Mouse (Mus musculus) MEL (cell line): ENCODE measurements at regions not wholly inside any gene's neighbourhood (a gene's known extent, or its start where the extent isn't known, plus 50 kb on each side); places are given as distances from the start of the nearest gene placed in this dataset.

Experiments used
- DNase-seq: peaks from one replicate; pipeline ENCODE4 v3.0.0; 2011; ENCODE audit warnings: low read depth, low spot score
- H3K27ac ChIP-seq: 2 replicates; pipeline ENCODE4 v1.5.1; 2012; ENCODE audit warnings: low read depth, mild to moderate bottlenecking, control low read depth, low read length, moderate library complexity; ENCODE audit not compliant: control insufficient read depth
- H3K27me3 ChIP-seq, 2 experiments: fragments of 150-350 bp in 1 of 2; sonication (generic) in 1 of 2; 2 replicates each; pipeline ENCODE4 v1.6.1; 2012; ENCODE audit warnings: low read length in 2 of 2, mild to moderate bottlenecking in 2 of 2, improper control_type of control experiment in 1 of 2, moderate library complexity in 1 of 2; ENCODE audit not compliant: insufficient read depth in 2 of 2, control insufficient read depth in 1 of 2
- H3K36me3 ChIP-seq, 2 experiments: 2 replicates each; pipeline ENCODE4 v1.6.1; 2012 to 2014; ENCODE audit warnings: low read length in 2 of 2, improper control_type of control experiment in 1 of 2, inconsistent platforms in 1 of 2, mild to moderate bottlenecking in 1 of 2; ENCODE audit not compliant: insufficient read depth in 2 of 2, control insufficient read depth in 1 of 2
- H3K4me1 ChIP-seq, 2 experiments: fragments of 150-350 bp in 1 of 2; sonication (generic) in 1 of 2; 2 replicates each; pipeline ENCODE4 v1.6.1; 2012; ENCODE audit warnings: low read length in 2 of 2, improper control_type of control experiment in 1 of 2, mild to moderate bottlenecking in 1 of 2; ENCODE audit not compliant: insufficient read depth in 2 of 2, control insufficient read depth in 1 of 2
- H3K4me3 ChIP-seq, 2 experiments: fragments of 150-350 bp in 1 of 2; sonication (generic) in 1 of 2; 2 replicates each; pipeline ENCODE4 v1.5.1; 2012; ENCODE audit warnings: low read depth in 2 of 2, low read length in 2 of 2, mild to moderate bottlenecking in 2 of 2, moderate library complexity in 2 of 2, control low read depth in 1 of 2, improper control_type of control experiment in 1 of 2; ENCODE audit not compliant: control insufficient read depth in 1 of 2, insufficient read depth in 1 of 2
- H3K79me2 ChIP-seq: 2 replicates; pipeline ENCODE4 v1.6.1; 2012; ENCODE audit warnings: mild to moderate bottlenecking, low read length, moderate library complexity; ENCODE audit not compliant: control insufficient read depth, poor library complexity, insufficient read depth
- H3K9ac ChIP-seq: 2 replicates; pipeline ENCODE4 v1.6.1; 2012; ENCODE audit warnings: low read depth, mild to moderate bottlenecking, control low read depth, low read length, moderate library complexity; ENCODE audit not compliant: control insufficient read depth, poor library complexity, severe bottlenecking
- H3K9me3 ChIP-seq: fragments of 150-350 bp; sonication (generic); replicated peaks from 2 replicates; pipeline ENCODE4 v1.6.1; 2012; ENCODE audit warnings: mild to moderate bottlenecking, low read length, improper control_type of control experiment, moderate library complexity; ENCODE audit not compliant: insufficient read depth
- NRF1 ChIP-seq: IDR thresholded peaks from 2 replicates; pipeline ENCODE4 v1.6.1; 2014; ENCODE audit warnings: low read depth, mild to moderate bottlenecking, inconsistent platforms, low read length, improper control_type of control experiment, moderate library complexity; ENCODE audit not compliant: poor library complexity, insufficient read depth, severe bottlenecking

DNA sequence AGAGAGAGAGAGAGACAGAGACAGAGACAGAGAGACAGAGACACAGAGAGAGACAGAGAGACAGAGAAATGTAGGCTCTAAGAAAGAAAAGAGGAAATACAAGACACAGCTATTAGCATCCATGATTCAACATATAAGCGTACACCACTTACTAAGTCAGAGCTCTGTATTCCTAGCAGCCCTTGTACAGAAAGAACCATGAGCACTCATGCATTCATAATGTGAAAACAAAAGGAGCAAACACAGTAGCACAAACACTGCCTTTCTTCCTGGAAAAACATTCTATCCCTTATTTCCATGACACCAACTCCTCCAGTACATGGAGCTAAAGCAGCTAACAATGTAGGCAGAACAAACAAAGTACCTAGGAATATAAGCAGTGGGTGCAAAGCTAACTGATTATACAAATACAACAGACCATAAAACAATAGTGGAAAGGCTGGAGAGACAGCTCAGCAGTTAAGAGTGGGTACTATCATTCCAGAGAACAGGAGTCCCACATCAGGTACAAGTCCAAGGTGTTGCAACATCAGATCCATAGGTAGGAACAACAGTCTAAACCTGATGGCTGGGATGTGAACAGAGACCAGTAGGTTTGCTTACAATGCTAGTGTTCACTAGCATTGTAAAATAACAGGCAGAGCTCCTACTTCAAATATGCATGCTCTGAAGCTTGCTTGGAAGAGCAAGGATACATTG lies 58.7 kb upstream of the Tbl1x start:
- TF ChIP-seq NRF1 = no peak
- TF ChIP-seq, all 39 proteins: peak for 0
- no peaks in the 10 kb centered on the region for H3K36me3 ChIP-seq
- no peak overlapping the region for H3K4me3 ChIP-seq
- no peaks in the 10 kb centered on the region for H3K27me3 ChIP-seq
- H3K9me3 ChIP-seq = no peaks in the 10 kb centered on the region
- H3K27ac ChIP-seq = no peak overlapping the region
- no peaks in the 10 kb centered on the region for H3K4me1 ChIP-seq
- DNase-seq = no peak
- no peaks in the 10 kb centered on the region for H3K79me2 ChIP-seq
- H3K9ac ChIP-seq = no peak overlapping the region
